Mouse (Mus musculus) heart, adult 8-10 months (tissue): Measurements from ENCODE around the gene Gga1. TPM values are rescaled to one million over a fixed set of nuclear protein-coding genes. Genes with fewer than 3 reads are reported as not detected.

Experiments used
- DNase-seq: peaks from one replicate; pipeline ENCODE4 v3.0.0; 2022; ENCODE audit warnings: low spot score
- total RNA-seq, 4 experiments: library from RNA; stranded (reverse); gene quantifications; 2 replicates each; pipeline ENCODE4 v1.2.4; 2022

Gga1 gene
- total RNA-seq, 4 experiments from 2014 or later, result 44.8 to 49.1 (median 46.3) TPM

GRCm38 (mm10) chr15:78913632-78914090 is 36.7 kb downstream of the Gga1 start, which contains the start of gene Pdxp:
Gene Pdxp (plus strand): TSS chr15:78913919.
- DNase-seq, result peak; percentile 90

GRCm38 (mm10) chr15:78914091-78914822 is 37.3 kb downstream of the Gga1 start:
- no peak for DNase-seq

DNA sequence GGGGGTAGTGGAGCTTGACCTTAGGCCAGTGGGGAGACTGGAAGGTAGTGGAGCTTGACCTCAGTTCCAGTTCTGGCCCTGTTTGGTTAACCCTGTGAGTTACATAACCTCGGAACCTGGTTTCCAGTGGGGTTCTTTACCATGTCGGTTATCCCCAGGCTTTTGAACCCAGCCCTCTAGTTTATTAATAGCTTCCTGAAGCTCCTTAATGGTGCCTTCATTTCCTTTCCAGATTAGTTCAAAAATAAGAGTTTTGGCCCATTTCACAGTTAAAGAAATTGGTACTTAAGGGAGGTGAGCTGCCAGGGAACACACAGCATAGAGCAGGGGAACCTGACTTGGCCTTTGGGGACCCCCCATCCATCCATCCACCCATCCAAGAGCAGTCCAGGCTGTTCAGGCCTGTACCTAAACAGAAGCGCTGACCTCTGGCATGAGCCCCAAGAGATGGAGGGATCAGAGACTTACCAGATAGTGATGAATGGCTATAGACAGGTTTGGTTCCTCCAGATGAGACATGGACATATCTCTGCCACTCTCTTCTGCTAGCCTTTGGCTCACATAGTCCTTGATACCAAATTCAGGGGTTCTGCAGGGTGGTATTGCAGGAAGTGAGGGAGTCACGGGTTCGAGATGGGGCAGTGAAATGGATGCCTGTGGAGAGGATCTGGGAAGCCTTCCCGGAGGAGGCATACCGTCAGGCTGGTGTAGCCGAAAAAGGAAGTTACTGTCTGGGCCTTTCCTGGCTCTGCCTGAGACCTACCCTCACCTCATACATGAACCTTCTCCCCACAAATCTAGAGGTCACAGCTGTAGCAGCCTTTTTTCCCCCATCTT is 38.1 kb downstream of the Gga1 start:
- no peak for DNase-seq

DNA sequence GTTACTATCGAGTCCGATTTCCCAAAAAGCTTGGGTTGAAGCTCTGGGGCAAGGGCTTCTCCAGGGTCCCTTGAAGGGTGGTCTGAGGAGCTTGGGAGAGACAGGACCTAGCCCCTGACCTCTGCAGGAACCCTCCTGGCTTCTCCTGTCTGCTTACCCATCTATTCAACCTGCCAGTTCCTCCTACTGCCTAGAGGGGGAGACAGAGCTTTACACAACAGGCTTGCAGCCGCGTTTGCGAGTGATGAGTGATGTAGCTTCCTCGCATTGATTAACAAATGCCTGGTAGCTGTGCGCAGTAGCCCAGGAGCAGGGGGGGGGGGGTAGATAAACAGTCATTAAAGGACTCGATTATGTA is 38.6 kb downstream of the Gga1 start:
- DNase-seq, result peak; percentile 81

GRCm38 (mm10) chr15:78916052-78916826 is 39.2 kb downstream of the Gga1 start:
- DNase-seq, result no peak

DNA sequence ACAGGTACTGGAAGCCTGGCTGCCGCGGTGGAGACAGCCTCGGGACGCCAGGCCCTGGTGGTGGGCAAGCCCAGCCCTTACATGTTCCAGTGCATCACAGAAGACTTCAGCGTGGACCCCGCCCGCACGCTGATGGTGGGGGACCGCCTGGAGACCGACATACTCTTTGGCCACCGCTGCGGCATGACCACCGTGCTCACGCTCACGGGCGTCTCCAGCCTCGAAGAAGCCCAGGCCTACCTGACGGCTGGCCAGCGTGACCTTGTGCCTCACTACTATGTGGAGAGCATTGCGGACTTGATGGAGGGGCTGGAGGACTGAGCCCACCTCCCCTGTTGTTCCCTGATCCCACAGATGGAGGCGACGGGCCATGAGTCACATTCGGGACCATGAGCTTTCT is 41.1 kb downstream of the Gga1 start:
- DNase-seq, result no peak

DNA sequence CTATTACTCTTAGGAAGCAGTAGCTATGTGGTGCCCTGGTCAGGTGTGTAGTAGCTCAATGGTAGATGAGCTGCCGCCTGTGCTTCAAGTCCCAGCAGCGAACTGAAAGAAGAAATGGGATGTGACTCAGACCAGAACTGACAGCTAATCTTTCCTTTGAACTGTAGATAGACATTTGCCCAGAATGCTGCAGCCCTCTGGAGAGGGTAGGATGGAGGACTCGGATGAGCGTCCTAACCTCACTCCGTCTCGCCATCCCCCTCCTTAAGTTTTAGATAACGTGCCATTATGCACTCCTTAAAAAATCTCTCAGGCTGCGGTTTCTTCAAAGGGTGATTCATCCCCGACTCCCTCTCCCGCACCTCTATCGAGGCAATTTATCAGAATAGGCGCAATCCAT is 42.9 kb downstream of the Gga1 start:
- DNase-seq, result no peak

GRCm38 (mm10) chr15:78922700-78923099 is 45.7 kb downstream of the Gga1 start:
- no peak for DNase-seq

DNA sequence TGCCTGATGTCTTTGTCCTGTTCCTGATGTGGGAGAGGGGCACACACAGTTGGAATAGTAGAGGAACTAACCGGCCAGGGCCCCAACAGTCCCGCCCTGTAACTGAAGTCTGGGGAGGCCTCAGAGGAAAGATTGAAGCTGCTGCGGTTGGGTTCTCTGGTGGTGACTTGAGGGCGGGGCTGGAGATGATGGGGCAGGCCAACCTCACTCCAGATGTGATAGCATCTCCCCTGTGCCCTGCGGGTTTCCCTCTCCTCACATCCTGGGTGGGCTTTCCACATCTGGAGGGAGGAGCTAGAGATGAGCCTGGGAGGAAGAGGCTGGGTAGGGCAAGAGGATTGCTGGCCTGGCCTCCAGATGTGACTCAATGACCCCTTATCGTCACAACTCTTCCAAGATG is 46.6 kb downstream of the Gga1 start:
- DNase-seq, result no peak

DNA sequence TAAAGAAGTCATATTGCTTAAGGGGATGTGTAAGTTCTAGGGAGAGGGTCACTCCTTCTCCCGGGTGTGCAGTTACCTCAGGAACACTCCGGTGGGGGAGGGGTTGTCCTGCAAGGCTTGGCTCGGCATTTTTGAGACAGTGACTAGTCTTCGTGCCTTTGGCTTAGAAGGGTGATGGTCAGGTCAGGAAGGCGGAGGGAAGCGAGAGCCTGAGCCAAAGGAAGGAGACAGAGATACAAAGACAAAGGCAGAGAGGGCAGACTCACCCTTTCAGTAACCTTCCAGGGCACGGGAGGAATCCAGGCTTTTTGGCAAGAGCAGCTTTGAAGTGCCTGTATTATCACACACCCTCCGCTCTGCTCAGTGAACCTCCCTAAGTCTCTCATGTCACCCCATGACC is 48.1 kb downstream of the Gga1 start:
- no peak for DNase-seq

- peak; percentile 91 for DNase-seq
These were observed 49.3 kb downstream of the Gga1 start, which contains the start of gene Lgals1 for GRCm38 (mm10) chr15:78926021-78926919. Gene Lgals1 (plus strand): TSS chr15:78926725.

GRCm38 (mm10) chr15:78927021-78927787 is 50.2 kb downstream of the Gga1 start:
- no peak for DNase-seq

DNA sequence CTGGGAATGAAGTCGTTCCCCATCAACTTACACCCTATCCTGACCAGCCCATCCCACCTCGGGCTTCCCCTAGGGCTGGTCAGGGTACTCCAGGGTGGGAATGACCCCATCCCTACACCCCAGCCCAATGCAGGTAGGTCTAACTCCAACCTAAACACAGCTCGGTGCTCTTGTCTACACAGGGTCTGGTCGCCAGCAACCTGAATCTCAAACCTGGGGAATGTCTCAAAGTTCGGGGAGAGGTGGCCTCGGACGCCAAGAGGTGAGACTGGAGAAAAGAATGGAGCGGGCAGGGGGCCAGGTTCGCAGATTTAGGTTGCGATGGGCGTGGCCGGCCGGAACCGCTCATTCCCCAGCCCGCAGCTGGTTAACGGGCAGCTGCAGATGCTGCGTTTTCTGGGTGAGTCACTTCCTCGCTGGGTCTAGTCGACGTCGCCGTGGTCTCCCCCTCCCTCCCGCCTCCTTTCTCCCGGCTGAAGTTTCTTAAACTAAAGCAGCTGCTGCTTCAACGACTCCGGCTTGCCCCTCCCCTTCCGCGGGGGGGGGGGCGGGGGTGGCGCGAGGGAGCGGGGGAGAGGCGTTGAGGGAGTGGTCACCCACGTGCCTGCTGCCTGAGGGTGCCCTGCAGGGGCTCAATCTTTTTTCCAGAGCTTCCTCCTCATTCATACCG is 50.9 kb downstream of the Gga1 start:
- peak; percentile 75 for DNase-seq

- DNase-seq, result no peak
These were observed 51.5 kb downstream of the Gga1 start for GRCm38 (mm10) chr15:78928539-78928938.

- no peak for DNase-seq
These were observed 53.3 kb downstream of the Gga1 start for GRCm38 (mm10) chr15:78930192-78930706.

- no peak for DNase-seq
These were observed 53.9 kb downstream of the Gga1 start for GRCm38 (mm10) chr15:78930801-78931426.

- DNase-seq, result peak; percentile 47
These were observed 54.6 kb downstream of the Gga1 start for GRCm38 (mm10) chr15:78931577-78931976.

- peak; percentile 88 for DNase-seq
These were observed 57.9 kb downstream of the Gga1 start, which contains the start of gene Nol12 for GRCm38 (mm10) chr15:78934784-78935320. Gene Nol12 (plus strand): TSS chr15:78934933.
